18 mouse cellular contexts compared by ENCODE assay signal in the genomic region with DNA sequence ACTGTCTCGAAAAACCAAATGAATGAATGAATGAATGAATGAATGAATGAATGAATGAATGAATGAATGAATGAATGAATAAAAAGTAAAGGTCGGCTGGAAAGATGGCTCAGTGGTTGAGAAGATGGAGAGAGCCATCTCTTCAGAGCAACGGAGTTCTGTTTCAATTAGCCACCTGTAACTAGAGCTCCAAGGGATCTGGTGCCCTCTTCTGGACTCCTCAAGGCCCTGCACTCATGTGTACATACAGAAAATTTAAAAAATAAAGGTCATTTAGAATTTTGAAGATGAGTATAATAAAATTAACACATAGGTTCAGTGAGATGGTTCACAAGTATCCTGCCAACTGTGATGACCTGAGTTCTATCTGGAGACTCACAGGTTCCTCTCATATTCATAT. TPM values are rescaled to one million over a fixed set of nuclear protein-coding genes. Genes with fewer than 3 reads are reported as not detected.
A peak's percentile ranks its signal among the peaks of the same experiment; 100 is the strongest.
DNase-seq lines count a peak whose midpoint lies in the region; ATAC-seq and TF ChIP-seq lines count a peak whose summit lies in the region.
"Had no signal": no experiment of that assay in that cellular context is flagged by ENCODE, and none has a peak within 500 bp of the region (broad histone marks: within the 10 kb centered on the region; RNA-seq: fewer than 3 reads in every experiment).

No protein-coding gene starts in this region.

- H3K4me2 ChIP-seq in heart, postnatal 0 days (ENCODE audit: low read depth, low read length): no peak overlapping the region
- no peak overlapping the region for H3K4me2 ChIP-seq in lung, embryonic 14.5 days
- H3K4me2 ChIP-seq in hindbrain, embryonic 16.5 days (ENCODE audit: low read length): no peak overlapping the region
- H3K4me2 ChIP-seq: limb, embryonic 13.5 days; midbrain, embryonic 11.5 days had no signal

- H3K4me1 ChIP-seq in heart, postnatal 0 days (ENCODE audit: control insufficient read depth, insufficient read depth): no peaks in the 10 kb centered on the region
- H3K4me1 ChIP-seq in heart, embryonic 10.5 days: no peaks in the 10 kb centered on the region
- H3K4me1 ChIP-seq in lung, embryonic 14.5 days (ENCODE audit: insufficient read depth): no peaks in the 10 kb centered on the region
- H3K4me1 ChIP-seq in hindbrain, embryonic 16.5 days (ENCODE audit: control insufficient read depth, insufficient read depth, low read depth, low read length): no peaks in the 10 kb centered on the region
- H3K4me1 ChIP-seq: forebrain, embryonic 10.5 days; limb, embryonic 13.5 days had no signal

- WGBS in heart, postnatal 0 days: 84% methylated on average over 3 of the region's 3 CpGs
- 88% methylated on average over 3 of the region's 3 CpGs for WGBS in heart, embryonic 10.5 days
- WGBS in lung, embryonic 14.5 days: 81% methylated on average over 3 of the region's 3 CpGs
- WGBS in hindbrain, embryonic 16.5 days: 85% methylated on average over 3 of the region's 3 CpGs

- H3K9ac ChIP-seq in heart, postnatal 0 days (replicated peaks; ENCODE audit: low read depth, low read length): no peak overlapping the region
- H3K9ac ChIP-seq in lung, embryonic 14.5 days: no peak overlapping the region
- H3K9ac ChIP-seq in hindbrain, embryonic 16.5 days (ENCODE audit: low read depth, low read length): no peak overlapping the region
- H3K9ac ChIP-seq: limb, embryonic 13.5 days had no signal

- no peak overlapping the region for H3K4me3 ChIP-seq in heart, postnatal 0 days (ENCODE audit: low read depth, low read length)
- no peak overlapping the region for H3K4me3 ChIP-seq in heart, embryonic 10.5 days
- no peak overlapping the region for H3K4me3 ChIP-seq in lung, embryonic 14.5 days (ENCODE audit: low read depth, low read length)
- no peak overlapping the region for H3K4me3 ChIP-seq in hindbrain, embryonic 16.5 days (ENCODE audit: low read length)
- H3K4me3 ChIP-seq: forebrain, embryonic 10.5 days; limb, embryonic 13.5 days had no signal

- no peak overlapping the region for H3K27ac ChIP-seq in heart, postnatal 0 days (ENCODE audit: low read depth)
- no peak overlapping the region for H3K27ac ChIP-seq in heart, embryonic 10.5 days
- H3K27ac ChIP-seq in lung, embryonic 14.5 days (ENCODE audit: low read depth): no peak overlapping the region
- no peak overlapping the region for H3K27ac ChIP-seq in hindbrain, embryonic 16.5 days (ENCODE audit: low read depth, low read length)
- H3K27ac ChIP-seq: forebrain, embryonic 10.5 days; limb, embryonic 13.5 days had no signal

- H3K36me3 ChIP-seq in heart, postnatal 0 days (replicated peaks; ENCODE audit: control insufficient read depth, insufficient read depth, low read length): peaks cover 59% of the 10 kb centered on the region
- H3K36me3 ChIP-seq in heart, embryonic 10.5 days: peaks cover 37% of the 10 kb centered on the region
- H3K36me3 ChIP-seq in lung, embryonic 14.5 days (ENCODE audit: insufficient read depth): peaks cover 24% of the 10 kb centered on the region
- H3K36me3 ChIP-seq in hindbrain, embryonic 16.5 days (ENCODE audit: control insufficient read depth, insufficient read depth, low read length): peaks cover 11% of the 10 kb centered on the region

- no peak for ATAC-seq in heart, postnatal 0 days (ENCODE audit: insufficient read depth, low read depth)
- no peak for ATAC-seq in lung, embryonic 14.5 days (ENCODE audit: insufficient read depth)
- ATAC-seq in hindbrain, embryonic 16.5 days: no peak

- TF ChIP-seq CTCF in heart, postnatal 0 days (IDR thresholded peaks at IDR 0.05; ENCODE audit: low read depth): 0 out of 2 replicates have a peak, but pooled peaks have one; percentile 26
- peak; percentile 41 for TF ChIP-seq CTCF in lung, embryonic 14.5 days (IDR thresholded peaks at IDR 0.05; ENCODE audit: low read depth)

- H3K27me3 ChIP-seq in heart, postnatal 0 days (ENCODE audit: control insufficient read depth, insufficient read depth, low read length): no peaks in the 10 kb centered on the region
- no peaks in the 10 kb centered on the region for H3K27me3 ChIP-seq in heart, embryonic 10.5 days (ENCODE audit: insufficient read depth, poor library complexity, severe bottlenecking)
- no peaks in the 10 kb centered on the region for H3K27me3 ChIP-seq in lung, embryonic 14.5 days (ENCODE audit: insufficient read depth, low read length)
- no peaks in the 10 kb centered on the region for H3K27me3 ChIP-seq in hindbrain, embryonic 16.5 days (replicated peaks; ENCODE audit: control insufficient read depth, insufficient read depth, low read length)
- H3K27me3 ChIP-seq: limb, embryonic 13.5 days had no signal

- H3K9me3 ChIP-seq in heart, postnatal 0 days (replicated peaks; ENCODE audit: control insufficient read depth, low read length): no peaks in the 10 kb centered on the region
- no peaks in the 10 kb centered on the region for H3K9me3 ChIP-seq in heart, embryonic 10.5 days
- H3K9me3 ChIP-seq in lung, embryonic 14.5 days (ENCODE audit: low read depth, low read length): no peaks in the 10 kb centered on the region
- H3K9me3 ChIP-seq in hindbrain, embryonic 16.5 days (ENCODE audit: control insufficient read depth, low read length): no peaks in the 10 kb centered on the region
- H3K9me3 ChIP-seq: forebrain, embryonic 10.5 days had no signal

- no peak for TF ChIP-seq EP300 in heart, postnatal 0 days (IDR thresholded peaks at IDR 0.05; ENCODE audit: low read depth)

- no peak for DNase-seq in heart, postnatal 0 days (ENCODE audit: low spot score)
- DNase-seq in heart, embryonic 10.5 days (ENCODE audit: low spot score): no peak
- peak; percentile 21 for DNase-seq in lung, embryonic 14.5 days
- no peak for DNase-seq in lung, postnatal 14 days
- DNase-seq in MEL-GATA-1-ER (ENCODE audit: extremely low read depth, low read depth): peak; percentile 9
- peak; percentile 41 for DNase-seq in induced T-regulatory cell, adult 2 months (ENCODE audit: low read depth)
- no peak for DNase-seq in thymus, postnatal 10 days (ENCODE audit: low spot score in 2 of 2)
- DNase-seq: cerebellum, adult 9-10 months; heart, postnatal 10 days; thymus, adult 2 months had no signal

RNA-seq across cellular contexts. Expression of a gene that starts 12.6 kb away (rescaled TPM):
- total RNA-seq in heart, postnatal 0 days (2014; rRNA removed; ENCODE audit: low replicate concordance): 6.1 and 8.4 TPM in 2 replicates
- polyA plus RNA-seq in heart, postnatal 0 days (2015; fragmentation: Nextera tagmentation; extraction: Ambion mirVana): 15.4 and 19.1 TPM in 2 replicates
- 16.6 and 19.4 TPM in 2 replicates for polyA plus RNA-seq in heart, embryonic 10.5 days (2016; fragmentation: Nextera tagmentation; extraction: Ambion mirVana)
- polyA plus RNA-seq in lung, embryonic 14.5 days (2014; fragmentation: Nextera tagmentation; extraction: Ambion mirVana): 21.6 and 21.8 TPM in 2 replicates
- polyA plus RNA-seq in hindbrain, embryonic 16.5 days (2015; fragmentation: Nextera tagmentation; extraction: Ambion mirVana): 18.1 and 18.5 TPM in 2 replicates

RNA-seq across cellular contexts. Expression of a gene that starts 12.9 kb away (rescaled TPM):
- total RNA-seq in heart, postnatal 0 days (2014; rRNA removed; ENCODE audit: low replicate concordance): 13.1 and 15.3 TPM in 2 replicates
- 13.4 and 14.4 TPM in 2 replicates for polyA plus RNA-seq in heart, postnatal 0 days (2015; fragmentation: Nextera tagmentation; extraction: Ambion mirVana)
- 14.4 and 14.5 TPM in 2 replicates for polyA plus RNA-seq in heart, embryonic 10.5 days (2016; fragmentation: Nextera tagmentation; extraction: Ambion mirVana)
- polyA plus RNA-seq in lung, embryonic 14.5 days (2014; fragmentation: Nextera tagmentation; extraction: Ambion mirVana): 18.8 and 21.4 TPM in 2 replicates
- polyA plus RNA-seq in hindbrain, embryonic 16.5 days (2015; fragmentation: Nextera tagmentation; extraction: Ambion mirVana): 25.2 and 25.6 TPM in 2 replicates

RNA-seq across cellular contexts. Expression of a gene that starts 17.4 kb away (rescaled TPM):
- 9.6 and 20.8 TPM in 2 replicates for total RNA-seq in heart, postnatal 0 days (2014; rRNA removed; ENCODE audit: low replicate concordance)
- 12.3 and 13.0 TPM in 2 replicates for polyA plus RNA-seq in heart, postnatal 0 days (2015; fragmentation: Nextera tagmentation; extraction: Ambion mirVana)
- 50.0 and 57.3 TPM in 2 replicates for polyA plus RNA-seq in heart, embryonic 10.5 days (2016; fragmentation: Nextera tagmentation; extraction: Ambion mirVana)
- 51.9 and 58.0 TPM in 2 replicates for polyA plus RNA-seq in lung, embryonic 14.5 days (2014; fragmentation: Nextera tagmentation; extraction: Ambion mirVana)
- polyA plus RNA-seq in hindbrain, embryonic 16.5 days (2015; fragmentation: Nextera tagmentation; extraction: Ambion mirVana): 38.3 and 45.0 TPM in 2 replicates

RNA-seq across cellular contexts. Expression of a gene that starts 17.8 kb away (rescaled TPM):
- total RNA-seq in heart, postnatal 0 days (2014; rRNA removed; ENCODE audit: low replicate concordance): 4.2 and 4.8 TPM in 2 replicates
- polyA plus RNA-seq in heart, postnatal 0 days (2015; fragmentation: Nextera tagmentation; extraction: Ambion mirVana): 5.1 and 5.6 TPM in 2 replicates
- 7.0 and 7.4 TPM in 2 replicates for polyA plus RNA-seq in heart, embryonic 10.5 days (2016; fragmentation: Nextera tagmentation; extraction: Ambion mirVana)
- 9.7 and 10.8 TPM in 2 replicates for polyA plus RNA-seq in lung, embryonic 14.5 days (2014; fragmentation: Nextera tagmentation; extraction: Ambion mirVana)
- 6.9 and 7.0 TPM in 2 replicates for polyA plus RNA-seq in hindbrain, embryonic 16.5 days (2015; fragmentation: Nextera tagmentation; extraction: Ambion mirVana)

RNA-seq across cellular contexts. Expression of a gene that starts 43.5 kb away (rescaled TPM):
- total RNA-seq in heart, postnatal 0 days (2014; rRNA removed; ENCODE audit: low replicate concordance): not detected in 2 replicates
- polyA plus RNA-seq in heart, postnatal 0 days (2015; fragmentation: Nextera tagmentation; extraction: Ambion mirVana): not detected in 2 replicates
- polyA plus RNA-seq in heart, embryonic 10.5 days (2016; fragmentation: Nextera tagmentation; extraction: Ambion mirVana): not detected in 2 replicates
- not detected in 2 replicates for polyA plus RNA-seq in lung, embryonic 14.5 days (2014; fragmentation: Nextera tagmentation; extraction: Ambion mirVana)
- polyA plus RNA-seq in hindbrain, embryonic 16.5 days (2015; fragmentation: Nextera tagmentation; extraction: Ambion mirVana): not detected in 2 replicates
- total RNA-seq: ES-E14; heart, postnatal 10 days had no signal
- polyA plus RNA-seq: embryonic facial prominence, embryonic 11.5 days; forebrain, embryonic 10.5 days; gonadal fat pad, adult 2 months; large intestine, adult 2 months; limb, embryonic 13.5 days; midbrain, embryonic 11.5 days had no signal

Comparison
In these comparisons a context has a peak if more than half of its experiments do, and no peak if none do; other contexts are left out.
1. DNase-seq: peak in lung, embryonic 14.5 days (single experiment), MEL-GATA-1-ER (single experiment) and induced T-regulatory cell, adult 2 months (single experiment); none in heart, postnatal 0 days (single experiment), heart, embryonic 10.5 days (single experiment), lung, postnatal 14 days (single experiment) and thymus, postnatal 10 days (0 of 2).